Mouse (Mus musculus) frontal cortex, postnatal 10 days (tissue): ENCODE results near the gene Timm13.

Experiments
- DNase-seq, 2 experiments: peaks; one replicate each; pipeline ENCODE4 v3.0.0; 2022; ENCODE audit warnings: low spot score in 2 of 2, mixed read lengths in 1 of 2

Gene Timm13

DNA sequence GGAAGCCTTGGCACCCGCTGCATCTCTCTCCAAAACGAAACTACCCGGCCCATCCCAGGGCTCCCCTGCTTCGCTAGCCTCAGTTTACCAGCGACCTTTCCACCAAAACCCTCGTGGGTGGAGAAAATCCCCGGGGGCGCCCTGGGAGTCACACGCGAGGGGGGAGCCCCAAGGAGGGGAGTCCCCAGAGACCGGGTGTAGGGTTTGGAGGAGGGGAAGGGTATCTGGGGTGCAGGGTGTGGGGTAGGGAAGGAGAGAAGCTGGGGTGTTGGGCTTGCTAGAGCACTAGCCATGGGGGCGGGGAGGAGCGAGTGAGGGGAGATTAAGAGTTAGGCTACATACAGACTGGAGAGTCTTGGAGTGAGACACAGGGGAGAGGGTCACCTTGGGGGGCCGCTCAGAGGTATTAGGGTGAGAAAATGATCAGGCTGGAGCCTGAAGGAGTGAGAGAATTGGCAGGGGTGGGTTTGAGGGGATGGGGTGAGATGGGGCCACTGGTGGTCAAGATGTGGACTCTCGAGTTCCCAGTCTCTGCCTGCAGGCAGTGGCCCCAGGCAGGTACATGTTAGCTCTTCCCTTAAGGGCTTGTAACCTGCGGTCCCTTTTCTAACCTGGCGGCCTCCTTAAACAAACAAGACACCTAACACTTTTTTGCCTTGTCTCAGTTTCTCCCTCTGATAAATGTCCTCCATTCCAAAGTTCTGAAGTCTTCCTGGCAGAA, 32.1 kb upstream of the Timm13 start:
- no peak for DNase-seq

DNA sequence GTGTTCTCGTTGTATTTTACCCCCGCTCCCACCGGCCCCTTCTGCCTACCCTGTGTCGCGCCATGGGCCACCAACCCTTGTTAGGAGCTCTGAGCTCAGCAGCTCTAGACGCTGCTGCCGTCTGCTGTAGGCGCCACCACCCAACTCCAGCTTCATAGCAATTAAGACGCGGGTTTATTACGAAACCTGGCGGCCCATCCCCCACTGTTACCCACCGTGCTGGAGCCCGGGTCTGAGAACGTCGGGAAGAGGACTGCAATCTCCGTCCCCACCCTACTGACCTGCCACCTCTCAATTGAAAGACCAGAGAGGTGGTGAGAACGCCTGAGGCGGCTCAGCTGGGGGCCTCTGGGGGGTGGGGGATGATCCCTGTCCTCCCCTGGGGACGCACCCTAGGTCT, 31.4 kb upstream of the Timm13 start:
- DNase-seq = no peak

DNA sequence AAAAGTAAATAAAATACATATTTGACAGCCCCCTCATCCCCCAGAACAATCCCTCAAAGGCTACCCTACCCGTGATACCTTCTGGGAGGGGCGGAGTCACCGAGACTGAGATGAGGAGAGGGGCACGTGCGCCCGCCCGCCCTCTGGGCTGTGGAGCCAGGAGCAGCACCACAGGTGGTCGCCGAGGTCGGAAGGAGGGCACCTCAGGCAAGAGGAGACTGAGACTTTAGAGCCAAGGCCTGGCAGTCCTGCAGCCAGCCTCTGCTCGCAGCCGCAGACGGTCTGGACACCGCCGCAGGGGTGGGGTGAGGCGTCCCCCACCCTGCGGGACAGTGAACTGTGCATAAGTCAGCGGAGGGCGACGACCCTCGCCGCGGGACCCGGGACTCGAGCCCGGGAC, 30.9 kb upstream of the Timm13 start:
- no peak for DNase-seq

DNA sequence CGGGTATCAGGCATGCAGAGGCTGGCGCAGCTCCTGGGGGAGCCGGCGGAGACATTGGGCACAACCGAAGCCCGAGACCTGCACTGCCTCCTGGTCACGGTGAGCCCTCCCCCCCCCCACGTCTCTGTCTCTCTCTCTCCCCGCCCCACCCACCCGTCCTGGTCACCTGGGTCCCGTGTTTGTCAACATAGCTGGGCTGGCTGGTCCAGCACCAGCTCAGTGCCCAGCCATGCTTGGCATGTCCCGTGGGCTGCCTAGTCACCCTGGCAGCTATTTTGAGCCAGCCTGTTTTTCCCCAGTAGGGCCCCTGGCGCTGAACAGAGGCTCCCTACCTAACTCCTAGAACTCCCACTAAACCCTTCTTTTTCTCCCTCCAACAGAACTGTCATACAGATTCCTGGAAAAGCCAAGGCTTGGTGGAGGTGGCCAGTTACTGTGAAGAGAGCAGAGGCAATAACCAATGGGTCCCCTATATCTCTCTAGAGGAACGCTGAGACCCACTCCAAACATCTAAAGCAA, 30.4 kb upstream of the Timm13 start:
- no peak for DNase-seq

GRCm38 (mm10) chr10:80930361-80931152, 29.8 kb upstream of the Timm13 start:
- DNase-seq = no peak

DNA sequence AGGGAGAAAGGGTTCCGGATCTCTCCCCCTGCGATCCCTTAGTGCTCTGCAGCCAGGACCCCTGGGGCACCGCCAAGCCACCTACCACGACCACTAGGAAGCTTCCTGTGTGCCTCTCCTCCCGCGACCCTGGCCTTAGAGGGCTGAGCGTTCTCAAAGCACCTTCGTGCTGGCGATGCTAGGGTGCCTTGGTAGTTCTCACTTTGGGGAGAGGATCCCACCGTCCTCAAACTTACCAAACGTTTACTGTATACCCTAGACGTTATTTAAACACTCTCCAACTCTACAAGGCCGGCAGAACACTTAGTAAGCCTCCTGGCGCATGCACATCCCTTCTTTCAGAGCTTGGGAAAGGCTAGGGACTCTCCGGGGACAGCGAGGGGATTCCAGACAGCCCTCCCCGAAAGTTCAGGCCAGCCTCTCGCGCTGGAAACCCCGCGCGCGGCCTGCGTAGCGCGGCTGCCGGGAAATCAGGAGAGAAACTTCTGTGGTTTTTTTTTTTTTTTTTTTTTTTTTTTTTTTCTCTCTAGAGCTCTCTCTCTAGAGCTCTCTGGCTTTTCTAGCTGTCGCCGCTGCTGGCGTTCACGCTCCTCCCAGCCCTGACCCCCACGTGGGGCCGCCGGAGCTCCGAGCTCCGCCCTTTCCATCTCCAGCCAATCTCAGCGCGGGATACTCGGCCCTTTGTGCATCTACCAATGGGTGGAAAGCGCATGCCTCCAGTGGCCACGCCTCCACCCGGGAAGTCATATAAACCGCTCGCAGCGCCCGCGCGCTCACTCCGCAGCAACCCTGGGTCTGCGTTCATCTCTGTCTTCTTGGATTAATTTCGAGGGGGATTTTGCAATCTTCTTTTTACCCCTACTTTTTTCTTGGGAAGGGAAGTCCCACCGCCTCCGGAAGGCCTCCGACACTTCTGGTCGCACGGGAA, 28.8 kb upstream of the Timm13 start, which contains the start of gene Gadd45b:
TSS of gene Gadd45b (plus strand) at position 775 of the 928 bp plus-strand sequence.
- peak; percentile 98 to 99 for DNase-seq

GRCm38 (mm10) chr10:80928586-80929298, 28.0 kb upstream of the Timm13 start:
- peak; percentile 85 to 92 for DNase-seq

DNA sequence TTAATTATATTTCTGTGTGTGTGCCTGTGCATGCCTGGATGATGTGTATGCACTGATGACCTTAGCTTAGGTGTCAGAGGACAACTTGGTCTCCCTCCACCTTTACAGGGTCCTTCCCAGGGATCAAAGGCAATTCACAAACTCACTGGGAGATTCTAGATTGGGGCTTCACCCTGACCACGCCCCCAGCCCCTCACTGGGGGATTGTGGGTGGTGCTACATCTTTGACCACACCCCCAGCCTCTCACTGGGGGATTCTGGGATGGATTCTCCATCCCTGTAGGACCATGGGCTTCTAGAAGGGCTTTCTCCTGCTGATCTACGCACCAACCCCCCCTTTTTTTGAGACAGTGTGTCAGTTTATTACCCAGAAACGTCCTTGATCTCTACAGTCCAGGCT, 24.7 kb upstream of the Timm13 start:
- DNase-seq = no peak

GRCm38 (mm10) chr10:80921923-80922322, 21.2 kb upstream of the Timm13 start:
- DNase-seq = no peak

- DNase-seq = peak; percentile 65 to 77
Measured at GRCm38 (mm10) chr10:80917779-80918434, 17.1 kb upstream of the Timm13 start, which contains the start of gene Lmnb2. Gene Lmnb2, minus strand, starts transcription at chr10:80918245.

GRCm38 (mm10) chr10:80917336-80917778, 16.6 kb upstream of the Timm13 start:
- no peak for DNase-seq

GRCm38 (mm10) chr10:80915736-80916135, 15.0 kb upstream of the Timm13 start:
- DNase-seq = no peak

DNA sequence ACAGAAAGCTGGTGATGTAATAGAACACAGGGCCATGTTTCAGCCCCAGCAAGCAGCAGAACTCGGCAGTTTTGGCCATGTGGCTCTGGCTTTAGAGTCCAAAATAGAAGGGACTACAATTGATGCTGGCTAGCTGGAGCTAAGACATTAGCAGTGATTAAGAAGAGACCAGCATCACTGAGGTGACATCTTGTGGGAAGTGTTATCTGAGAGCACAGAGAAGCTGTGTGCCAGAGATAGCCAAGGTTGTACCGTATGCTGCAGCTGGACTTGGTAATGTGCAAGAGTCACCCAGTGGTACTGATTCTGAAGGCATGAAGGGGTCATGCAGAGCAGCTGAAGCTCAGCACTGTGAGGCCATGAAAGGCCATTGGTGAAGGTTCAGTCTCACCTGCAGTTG, 14.5 kb upstream of the Timm13 start:
- DNase-seq = no peak

- no peak for DNase-seq
Measured at GRCm38 (mm10) chr10:80914253-80914656, 13.5 kb upstream of the Timm13 start.

- no peak for DNase-seq
Measured at GRCm38 (mm10) chr10:80913364-80914011, 12.7 kb upstream of the Timm13 start.

GRCm38 (mm10) chr10:80911891-80912290, 11.1 kb upstream of the Timm13 start:
- DNase-seq = no peak

DNA sequence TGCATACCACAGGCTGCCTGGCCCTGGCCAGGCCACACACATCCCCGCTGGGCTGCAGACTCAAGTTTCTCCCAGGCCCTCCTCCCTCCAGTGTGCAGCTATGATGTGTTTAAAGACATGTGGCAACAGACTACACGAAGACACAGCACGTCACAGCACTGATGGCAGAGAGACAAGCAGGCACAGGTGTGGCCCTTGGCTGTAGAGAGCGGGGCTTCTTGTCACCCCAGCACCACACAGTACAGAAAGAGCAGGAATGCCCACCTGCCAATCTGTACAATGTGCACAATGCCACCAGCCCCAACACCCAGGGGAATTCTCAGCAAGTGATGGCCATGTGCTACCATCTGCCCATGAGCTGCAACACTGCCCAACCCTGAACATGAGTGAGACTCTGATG, 10.6 kb upstream of the Timm13 start:
- DNase-seq = no peak

GRCm38 (mm10) chr10:80909375-80910162, 8.8 kb upstream of the Timm13 start:
- DNase-seq = no peak

DNA sequence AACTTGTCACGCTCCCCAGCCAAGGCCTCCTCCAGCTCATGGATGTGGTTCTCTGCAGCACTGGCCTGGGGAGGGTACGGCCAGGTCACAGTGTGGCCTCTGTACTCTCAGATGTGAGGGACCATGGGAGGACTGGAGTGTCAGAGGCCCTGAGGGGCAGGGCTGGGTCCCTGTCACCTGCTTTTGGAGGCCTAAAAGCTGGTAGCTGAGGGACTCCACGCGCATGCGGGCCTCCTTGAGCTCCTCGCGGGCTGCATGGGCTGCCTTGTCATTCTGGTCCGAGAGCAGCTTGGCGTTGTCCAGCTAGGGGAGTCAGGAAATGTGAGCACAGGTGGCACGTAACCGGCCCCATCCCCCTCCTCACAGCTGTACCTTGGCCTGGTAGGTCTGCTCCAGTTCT, 3.9 kb upstream of the Timm13 start:
- DNase-seq = no peak
